Mouse (Mus musculus): ENCODE results near the gene Cdk5. TPM values are rescaled to one million over a fixed set of nuclear protein-coding genes. Genes with fewer than 3 reads are reported as not detected.
"Not testable (repeated sequence)": the region's sequence is repeated elsewhere in the genome, so short reads cannot be mapped to it uniquely, and the experiment has no call there.

Cdk5 gene
- polyA plus RNA-seq, 1 experiment from 2014 or later: 32.0 TPM

DNA sequence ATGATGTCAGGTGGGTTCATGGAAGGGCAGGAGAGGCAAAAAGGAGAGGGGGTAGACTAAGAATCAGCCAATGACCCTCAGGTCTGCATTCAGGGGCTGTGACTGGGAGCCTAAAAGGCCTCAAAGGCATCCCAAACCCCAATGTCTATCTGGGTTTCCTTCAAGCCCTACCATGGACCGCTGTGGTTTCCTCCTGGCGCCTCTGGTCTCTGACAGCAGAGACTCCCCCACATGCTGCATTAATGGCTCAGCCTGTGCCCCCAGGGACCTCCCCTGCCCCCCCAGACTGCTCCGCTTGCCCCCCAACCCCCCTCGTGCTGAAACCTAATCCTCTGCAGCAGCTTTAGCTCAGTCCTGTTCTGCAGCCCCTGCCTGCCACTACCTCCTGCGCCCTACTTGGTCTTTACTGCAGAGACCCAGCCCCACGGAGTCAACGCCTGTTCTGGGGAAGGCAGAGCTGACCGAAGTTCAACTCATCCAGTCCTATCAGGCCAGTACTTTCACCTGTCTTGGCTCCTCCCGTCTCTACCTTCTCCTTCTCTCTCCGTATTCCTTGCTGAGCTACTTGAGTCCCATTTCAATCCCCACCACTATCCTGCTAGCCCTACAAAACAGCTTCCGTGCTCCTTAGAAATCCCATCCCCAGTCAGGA lies 10.2 kb downstream of the Cdk5 start, which contains the start of gene Asic3:
Asic3 (plus strand) TSS at position 351 of the 652 bp plus-strand sequence.
- Histone ChIP-seq H3K27me3 (replicated peaks) (peaks cover 25% of the 10 kb centered on the region), H3K9me3 (replicated peaks) (no peaks in the 10 kb centered on the region), H3K36me3 (peaks cover 12% of the 10 kb centered on the region), H3K27ac (ENCODE audit: poor library complexity, severe bottlenecking) (no peak within 1 kb of the TSS), H3K9ac (no peak within 1 kb of the TSS), H3K4me3 (no peak within 1 kb of the TSS), H3K4me2 (no peak within 1 kb of the TSS), H3K4me1 (replicated peaks) (peaks cover 13% of the 10 kb centered on the region)
- ATAC-seq (ENCODE audit: insufficient number of reproducible peaks, low FRiP score): no peak
- 39% methylated on average over 11 of the region's 11 CpGs for WGBS

GRCm38 (mm10) chr5:24412063-24412462 lies 11.3 kb downstream of the Cdk5 start:
- no peak overlapping the region for H3K4me3 ChIP-seq
- H3K4me1 ChIP-seq (replicated peaks): peaks cover 13% of the 10 kb centered on the region
- 64% methylated on average over 2 of the region's 2 CpGs for WGBS
- H3K27me3 ChIP-seq (replicated peaks): peaks cover 23% of the 10 kb centered on the region
- H3K27ac ChIP-seq (ENCODE audit: poor library complexity, severe bottlenecking): no peak overlapping the region
- no peak for ATAC-seq (ENCODE audit: insufficient number of reproducible peaks, low FRiP score)
- H3K9me3 ChIP-seq (replicated peaks): no peaks in the 10 kb centered on the region
- H3K9ac ChIP-seq: no peak overlapping the region
- peaks cover 23% of the 10 kb centered on the region for H3K36me3 ChIP-seq
- H3K4me2 ChIP-seq: no peak overlapping the region

GRCm38 (mm10) chr5:24409466-24409865 lies 13.9 kb downstream of the Cdk5 start:
- Histone ChIP-seq H3K9me3 (replicated peaks) (no peaks in the 10 kb centered on the region), H3K4me1 (replicated peaks) (0 out of 2 replicates have a peak, but pooled peaks cover 7% of the 10 kb centered on the region), H3K27me3 (replicated peaks) (peaks cover 11% of the 10 kb centered on the region), H3K27ac (ENCODE audit: poor library complexity, severe bottlenecking) (no peak overlapping the region), H3K4me2 (no peak overlapping the region), H3K36me3 (peaks cover 48% of the 10 kb centered on the region), H3K4me3 (no peak overlapping the region), H3K9ac (no peak overlapping the region)
- no peak for ATAC-seq (ENCODE audit: insufficient number of reproducible peaks, low FRiP score)
- 81% methylated on average over 2 of the region's 2 CpGs for WGBS

DNA sequence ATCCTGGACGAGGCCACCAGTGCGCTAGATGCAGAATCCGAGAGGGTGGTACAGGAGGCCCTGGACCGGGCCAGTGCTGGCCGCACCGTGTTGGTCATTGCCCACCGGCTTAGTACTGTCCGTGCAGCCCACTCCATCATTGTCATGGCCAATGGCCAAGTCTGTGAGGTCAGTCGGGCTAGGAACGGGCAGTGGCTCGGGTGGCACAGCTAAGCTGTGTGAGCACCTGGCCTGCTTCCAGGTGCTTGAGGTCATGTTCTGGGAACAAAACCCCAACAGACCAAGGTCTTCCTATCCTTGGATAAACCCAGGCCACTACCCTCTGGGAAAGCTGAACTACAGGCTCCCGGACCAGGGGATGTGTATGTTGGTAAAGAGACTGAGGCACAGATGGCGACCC lies 14.7 kb downstream of the Cdk5 start:
- H3K4me2 ChIP-seq: no peak overlapping the region
- no peak overlapping the region for H3K4me3 ChIP-seq
- H3K4me1 ChIP-seq (replicated peaks): 0 out of 2 replicates have a peak, but pooled peaks cover 7% of the 10 kb centered on the region
- WGBS: 87% methylated on average over 13 of the region's 13 CpGs
- no peak for ATAC-seq (ENCODE audit: insufficient number of reproducible peaks, low FRiP score)
- no peaks in the 10 kb centered on the region for H3K9me3 ChIP-seq (replicated peaks)
- no peak overlapping the region for H3K27ac ChIP-seq (ENCODE audit: poor library complexity, severe bottlenecking)
- H3K27me3 ChIP-seq (replicated peaks): peaks cover 3% of the 10 kb centered on the region
- peaks cover 55% of the 10 kb centered on the region for H3K36me3 ChIP-seq
- no peak overlapping the region for H3K9ac ChIP-seq

DNA sequence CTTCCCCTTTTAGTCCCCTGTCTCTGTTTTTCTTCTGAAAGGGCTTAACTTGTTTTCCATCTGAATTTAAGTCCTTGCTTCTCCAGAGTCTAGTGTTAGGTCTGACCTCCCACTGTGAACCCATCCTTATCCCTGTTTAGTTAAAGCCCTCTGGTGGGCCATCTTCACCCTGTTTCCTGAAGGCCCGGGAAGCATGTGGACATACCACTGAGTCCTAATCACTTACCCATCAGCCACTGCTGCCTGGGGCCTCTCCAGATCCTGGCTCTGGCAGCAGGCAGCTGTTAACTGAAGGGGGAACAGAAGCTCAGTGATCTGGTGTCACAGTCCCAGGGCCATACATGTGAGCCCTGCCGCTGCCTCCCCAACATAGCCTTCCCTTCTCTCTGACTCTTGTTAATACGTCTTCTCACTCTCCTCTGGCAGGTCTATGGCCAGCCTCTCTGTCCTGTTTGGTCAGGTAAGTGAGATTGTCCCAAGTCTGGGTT lies 17.9 kb downstream of the Cdk5 start:
- H3K27ac ChIP-seq (ENCODE audit: poor library complexity, severe bottlenecking): no peak overlapping the region
- no peaks in the 10 kb centered on the region for H3K9me3 ChIP-seq (replicated peaks)
- H3K4me1 ChIP-seq (replicated peaks): 0 out of 2 replicates have a peak, but pooled peaks cover 7% of the 10 kb centered on the region
- peaks cover 87% of the 10 kb centered on the region for H3K36me3 ChIP-seq
- 62% methylated on average over 3 of the region's 3 CpGs for WGBS
- no peak overlapping the region for H3K4me2 ChIP-seq
- H3K9ac ChIP-seq: no peak overlapping the region
- H3K27me3 ChIP-seq (replicated peaks): no peaks in the 10 kb centered on the region
- H3K4me3 ChIP-seq: no peak overlapping the region
- ATAC-seq (ENCODE audit: insufficient number of reproducible peaks, low FRiP score): no peak

GRCm38 (mm10) chr5:24404594-24405360 lies 18.6 kb downstream of the Cdk5 start:
- H3K4me2 ChIP-seq: no peak overlapping the region
- H3K9me3 ChIP-seq (replicated peaks): no peaks in the 10 kb centered on the region
- H3K27me3 ChIP-seq (replicated peaks): no peaks in the 10 kb centered on the region
- H3K27ac ChIP-seq (ENCODE audit: poor library complexity, severe bottlenecking): no peak overlapping the region
- H3K36me3 ChIP-seq: peaks cover 92% of the 10 kb centered on the region
- ATAC-seq (ENCODE audit: insufficient number of reproducible peaks, low FRiP score): no peak
- 0 out of 2 replicates have a peak, but pooled peaks cover 11% of the 10 kb centered on the region for H3K4me1 ChIP-seq (replicated peaks)
- H3K9ac ChIP-seq: no peak overlapping the region
- 77% methylated on average over 6 of the region's 6 CpGs for WGBS
- no peak overlapping the region for H3K4me3 ChIP-seq

DNA sequence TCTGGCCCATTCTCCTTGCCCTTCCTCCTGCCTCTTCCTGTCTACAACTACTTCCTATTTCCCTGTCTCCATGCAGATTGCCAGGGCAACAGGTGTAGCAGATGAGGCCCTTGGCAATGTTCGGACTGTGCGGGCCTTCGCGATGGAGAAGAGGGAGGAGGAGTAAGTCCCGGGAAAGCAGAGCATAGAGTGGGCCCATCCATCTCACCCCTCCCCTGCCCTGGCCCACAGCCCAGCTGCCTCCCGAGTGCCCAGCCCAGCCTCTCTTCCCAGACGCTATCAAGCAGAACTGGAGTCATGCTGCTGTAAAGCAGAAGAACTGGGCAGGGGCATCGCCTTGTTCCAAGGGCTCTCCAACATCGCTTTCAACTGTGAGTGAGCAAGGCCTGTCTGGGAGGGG lies 21.4 kb downstream of the Cdk5 start:
- ATAC-seq (ENCODE audit: insufficient number of reproducible peaks, low FRiP score): no peak
- Histone ChIP-seq H3K36me3 (peaks cover 68% of the 10 kb centered on the region), H3K27ac (ENCODE audit: poor library complexity, severe bottlenecking) (no peak overlapping the region), H3K4me3 (no peak overlapping the region), H3K4me2 (no peak overlapping the region), H3K4me1 (replicated peaks) (0 out of 2 replicates have a peak, but pooled peaks cover 13% of the 10 kb centered on the region), H3K27me3 (replicated peaks) (no peaks in the 10 kb centered on the region), H3K9ac (no peak overlapping the region), H3K9me3 (replicated peaks) (no peaks in the 10 kb centered on the region)
- WGBS: 75% methylated on average over 9 of the region's 9 CpGs

GRCm38 (mm10) chr5:24400911-24401605 lies 22.3 kb downstream of the Cdk5 start:
- Histone ChIP-seq H3K4me1 (replicated peaks) (0 out of 2 replicates have a peak, but pooled peaks cover 13% of the 10 kb centered on the region), H3K27ac (ENCODE audit: poor library complexity, severe bottlenecking) (no peak overlapping the region), H3K4me2 (no peak overlapping the region), H3K27me3 (replicated peaks) (no peaks in the 10 kb centered on the region), H3K4me3 (no peak overlapping the region), H3K9ac (no peak overlapping the region), H3K9me3 (replicated peaks) (no peaks in the 10 kb centered on the region), H3K36me3 (peaks cover 62% of the 10 kb centered on the region)
- WGBS: 84% methylated on average over 5 of the region's 5 CpGs
- ATAC-seq (ENCODE audit: insufficient number of reproducible peaks, low FRiP score): no peak

- 89% methylated on average over 11 of the region's 11 CpGs for WGBS
- Histone ChIP-seq H3K27me3 (replicated peaks) (no peaks in the 10 kb centered on the region), H3K4me1 (replicated peaks) (0 out of 2 replicates have a peak, but pooled peaks cover 10% of the 10 kb centered on the region), H3K4me2 (no peak overlapping the region), H3K9me3 (replicated peaks) (no peaks in the 10 kb centered on the region), H3K36me3 (peaks cover 55% of the 10 kb centered on the region), H3K4me3 (no peak overlapping the region), H3K9ac (no peak overlapping the region), H3K27ac (ENCODE audit: poor library complexity, severe bottlenecking) (no peak overlapping the region)
- no peak for ATAC-seq (ENCODE audit: insufficient number of reproducible peaks, low FRiP score)
Measured at GRCm38 (mm10) chr5:24400362-24400761, 23.0 kb downstream of the Cdk5 start.

- 74% methylated on average over 10 of the region's 10 CpGs for WGBS
- no peak overlapping the region for H3K9ac ChIP-seq
- no peak overlapping the region for H3K4me3 ChIP-seq
- H3K4me2 ChIP-seq: no peak overlapping the region
- H3K27me3 ChIP-seq (replicated peaks): no peaks in the 10 kb centered on the region
- no peak overlapping the region for H3K27ac ChIP-seq (ENCODE audit: poor library complexity, severe bottlenecking)
- ATAC-seq (ENCODE audit: insufficient number of reproducible peaks, low FRiP score): no peak
- peaks cover 48% of the 10 kb centered on the region for H3K36me3 ChIP-seq
- H3K4me1 ChIP-seq (replicated peaks): peaks cover 13% of the 10 kb centered on the region; the same call in 1 of the 2 replicates
- H3K9me3 ChIP-seq (replicated peaks): no peaks in the 10 kb centered on the region
Measured at GRCm38 (mm10) chr5:24399686-24400085, 23.6 kb downstream of the Cdk5 start.

DNA sequence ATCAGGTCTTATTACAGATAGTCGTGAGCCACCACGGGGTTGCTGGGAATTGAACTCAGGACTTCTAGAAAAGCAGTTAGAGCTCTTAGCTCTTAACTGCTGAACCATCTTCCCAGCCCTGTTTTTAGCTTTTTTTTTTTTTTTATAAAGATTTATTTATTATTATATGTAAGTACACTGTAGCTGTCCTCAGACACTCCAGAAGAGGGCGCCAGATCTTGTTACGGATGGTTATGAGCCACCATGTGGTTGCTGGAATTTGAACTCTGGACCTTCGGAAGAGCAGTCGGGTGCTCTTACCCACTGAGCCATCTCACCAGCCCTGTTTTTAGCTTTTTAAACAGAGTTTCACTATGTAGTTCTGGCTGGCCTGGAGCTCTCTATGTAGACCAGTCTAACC lies 27.1 kb downstream of the Cdk5 start:
- not testable (repeated sequence) for H3K9me3 ChIP-seq (replicated peaks); H3K27me3 ChIP-seq (replicated peaks); ATAC-seq (ENCODE audit: insufficient number of reproducible peaks, low FRiP score); H3K9ac ChIP-seq; H3K4me3 ChIP-seq; H3K4me2 ChIP-seq; H3K27ac ChIP-seq (ENCODE audit: poor library complexity, severe bottlenecking)
- 86% methylated on average over 6 of the region's 6 CpGs for WGBS
- Histone ChIP-seq H3K4me1 (replicated peaks) (peaks cover 18% of the 10 kb centered on the region), H3K36me3 (peaks cover 16% of the 10 kb centered on the region)
